Mouse (Mus musculus) hematopoietic stem cell, adult 5-6 weeks (primary cell): Measurements from ENCODE around the gene Gm773. TPM values are rescaled to one million over a fixed set of nuclear protein-coding genes. Genes with fewer than 3 reads are reported as not detected.
"Not testable (repeated sequence)": the region's sequence is repeated elsewhere in the genome, so short reads cannot be mapped to it uniquely, and the experiment has no call there.

Experiments used
- ATAC-seq, 2 experiments: fragments of 125-278 bp in 1 of 2; replicated peaks in 1 of 2; 2 replicates each; pipeline ENCODE4 v1.8.0; 2016 to 2017; ENCODE audit warnings: inconsistent platforms in 2 of 2, mild to moderate bottlenecking in 2 of 2, moderate number of reproducible peaks in 2 of 2, low read depth in 1 of 2, moderate TSS enrichment in 1 of 2; ENCODE audit not compliant: low FRiP score in 2 of 2, poor library complexity in 2 of 2, severe bottlenecking in 2 of 2, insufficient read depth in 1 of 2, low TSS enrichment in 1 of 2
- total RNA-seq: library from RNA; stranded (forward); fragments of 172-1452, 232-1000 nt; gene quantifications from 2 replicates; pipeline ENCODE4 v1.2.3, GENCODE M21; 2017

Gm773 gene
- total RNA-seq: not detected in 2 replicates

DNA sequence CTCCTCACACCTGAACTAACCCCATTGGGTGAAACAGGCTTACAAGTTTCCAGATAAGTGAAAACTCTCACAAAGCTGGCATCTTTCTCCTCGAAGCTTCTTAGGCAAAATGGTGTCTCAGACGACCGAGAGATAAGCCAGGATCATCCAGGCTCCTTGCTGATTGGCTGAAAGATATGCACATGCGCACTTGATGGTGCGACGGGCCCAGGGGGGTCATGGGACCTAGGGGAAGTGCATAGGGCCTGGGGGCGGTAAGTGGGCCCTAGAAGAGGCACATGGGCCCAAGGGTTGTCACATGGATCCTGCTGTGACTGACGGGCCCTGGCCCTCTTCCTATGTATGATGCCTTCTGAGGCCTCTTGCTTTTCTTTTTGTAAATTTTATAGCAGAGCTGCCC is at the start of gene Gm773:
Gene Gm773 (minus strand): TSS at position 111 of the 400 bp plus-strand sequence.
- ATAC-seq: no peak

DNA sequence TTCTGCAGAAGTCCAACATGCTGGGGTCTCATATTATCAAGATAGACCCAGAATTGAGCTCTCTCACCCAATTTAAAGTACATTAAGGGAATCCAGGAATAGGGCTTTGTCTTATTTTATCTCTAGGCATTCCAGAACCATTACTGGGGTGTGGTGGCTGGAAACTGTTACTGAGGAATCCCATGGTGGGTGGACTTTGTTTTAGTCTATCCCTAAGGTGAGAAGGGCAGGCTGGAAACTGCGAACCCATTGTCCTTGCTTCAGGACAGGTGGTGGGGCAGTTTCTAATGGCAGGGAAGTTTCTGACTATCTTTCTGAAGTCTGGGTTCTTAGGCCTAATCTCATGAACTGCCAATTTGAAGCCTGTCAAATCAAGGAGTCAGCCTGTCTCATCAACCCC is 26.2 kb downstream of the Gm773 start:
- ATAC-seq: not testable (repeated sequence)

DNA sequence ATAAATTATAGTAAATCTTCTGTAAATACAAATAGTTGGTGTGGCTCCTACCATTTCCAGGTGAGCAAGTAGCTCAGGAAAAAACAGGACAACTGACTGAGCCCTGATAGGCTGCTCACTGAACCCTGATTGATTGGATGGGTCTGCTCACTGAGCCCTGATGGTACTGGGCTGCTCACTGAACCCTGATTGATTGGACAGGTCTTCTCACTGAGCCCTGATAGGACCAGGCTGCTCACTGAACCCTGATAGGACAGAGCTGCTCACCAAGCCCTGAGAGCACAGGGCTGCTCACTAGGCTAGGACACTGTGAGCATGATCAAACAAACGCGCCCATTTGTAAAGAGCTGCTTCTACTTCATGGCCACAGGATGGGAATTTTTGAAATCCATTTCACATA is 61.3 kb downstream of the Gm773 start:
- ATAC-seq: no peak

Other genes with a start within 250 kb of the Gm773 start
- 2.1 and 2.5 TPM in 2 replicates for gene 3830403N18Rik, start 76.3 kb downstream of the Gm773 start, total RNA-seq
- gene Zfp449, start 133.5 kb upstream of the Gm773 start, total RNA-seq: 2.8 and 6.0 TPM in 2 replicates
- 4.7 and 10.6 TPM in 2 replicates for gene Smim10l2a, start 161.7 kb upstream of the Gm773 start, total RNA-seq
- 33.8 and 369 TPM in 2 replicates for gene Gm2174, start 235.1 kb upstream of the Gm773 start, total RNA-seq
- gene Ints6l, start 242.0 kb upstream of the Gm773 start, total RNA-seq: 97.6 and 109 TPM in 2 replicates